In the genomic region with DNA sequence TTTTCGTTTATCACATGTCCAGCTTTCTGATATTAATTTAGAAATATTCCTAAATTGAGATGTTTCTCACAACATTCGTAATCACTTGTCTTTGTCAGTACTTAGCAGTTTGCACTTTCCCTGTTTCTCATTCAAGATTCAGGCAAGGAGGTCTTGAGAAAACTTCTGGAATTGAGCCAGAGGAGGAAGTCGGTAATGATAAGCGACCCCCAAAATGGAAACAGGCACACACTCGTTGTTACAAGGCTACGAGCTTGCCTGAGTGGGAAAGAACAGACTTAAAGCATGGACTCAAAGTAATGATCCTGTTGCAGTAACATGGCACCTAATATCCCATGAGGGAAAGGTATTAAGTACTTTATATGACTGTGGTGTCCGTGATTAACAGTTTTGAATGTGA, we compare ENCODE assay signal across 14 mouse cellular contexts.
"Had no signal": no experiment of that assay in that cellular context is flagged by ENCODE, and none has a peak within 500 bp of the region (broad histone marks: within the 10 kb centered on the region; RNA-seq: fewer than 3 reads in every experiment).

No protein-coding gene starts in this region.

- H3K4me3 ChIP-seq: limb, embryonic 15.5 days; midbrain, embryonic 13.5 days had no signal

- ATAC-seq: liver, postnatal 0 days; midbrain, embryonic 13.5 days; midbrain, embryonic 16.5 days had no signal

- H3K27ac ChIP-seq: limb, embryonic 15.5 days; liver, embryonic 14.5 days; midbrain, embryonic 13.5 days had no signal

- H3K4me2 ChIP-seq: limb, embryonic 15.5 days; liver, embryonic 11.5 days; midbrain, embryonic 13.5 days had no signal

- H3K27me3 ChIP-seq: limb, embryonic 15.5 days; midbrain, embryonic 13.5 days had no signal

- H3K4me1 ChIP-seq: limb, embryonic 15.5 days; midbrain, embryonic 13.5 days had no signal

- DNase-seq: kidney, adult 9 months; kidney, postnatal 14 days; kidney, postnatal 4 days; left cerebral cortex, postnatal 4 days; liver, postnatal 0 days; lung, postnatal 14 days; lung, postnatal 4 days; thymus, adult 18-20 months; thymus, postnatal 36 days had no signal

- H3K9ac ChIP-seq: limb, embryonic 15.5 days; liver, embryonic 14.5 days; liver, postnatal 0 days; midbrain, embryonic 13.5 days had no signal

- H3K36me3 ChIP-seq: limb, embryonic 15.5 days; midbrain, embryonic 13.5 days had no signal

- H3K9me3 ChIP-seq: limb, embryonic 15.5 days; midbrain, embryonic 13.5 days had no signal
